Mouse (Mus musculus) kidney, embryonic 16.5 days (tissue): ENCODE results near the gene Tax1bp1. TPM values are rescaled to one million over a fixed set of nuclear protein-coding genes. Genes with fewer than 3 reads are reported as not detected.

ENCODE experiments used
- ATAC-seq: fragments of 200-750 bp; cut with Nextera tagmentation; 2 replicates; pipeline ENCODE4 v1.8.0; 2017; ENCODE audit warnings: moderate TSS enrichment; ENCODE audit not compliant: low FRiP score, low TSS enrichment
- H3K27ac ChIP-seq: fragments of 300-500 bp; sonication (generic); 2 replicates; pipeline ENCODE4 v1.5.1; 2014; ENCODE audit warnings: low read length
- H3K27me3 ChIP-seq: fragments of 300-500 bp; sonication (generic); 2 replicates; pipeline ENCODE4 v1.6.1; 2014; ENCODE audit warnings: low read length, control low read depth, mixed read lengths; ENCODE audit not compliant: insufficient read depth
- H3K36me3 ChIP-seq: fragments of 300-500 bp; sonication (generic); 2 replicates; pipeline ENCODE4 v1.6.1; 2014; ENCODE audit warnings: low read length, control low read depth, mixed read lengths; ENCODE audit not compliant: insufficient read depth
- H3K4me1 ChIP-seq: fragments of 300-500 bp; sonication (generic); 2 replicates; pipeline ENCODE4 v1.6.1; 2014; ENCODE audit warnings: low read length, control low read depth, mixed read lengths; ENCODE audit not compliant: insufficient read depth
- H3K4me2 ChIP-seq: fragments of 300-500 bp; sonication (generic); replicated peaks from 2 replicates; pipeline ENCODE4 v1.6.1; 2014; ENCODE audit warnings: low read depth, low read length
- H3K4me3 ChIP-seq: fragments of 300-500 bp; sonication (generic); 2 replicates; pipeline ENCODE4 v1.5.1; 2014; ENCODE audit warnings: mild to moderate bottlenecking, low read length
- H3K9ac ChIP-seq: fragments of 300-500 bp; sonication (generic); replicated peaks from 2 replicates; pipeline ENCODE4 v1.6.1; 2014; ENCODE audit warnings: low read length
- H3K9me3 ChIP-seq: fragments of 300-500 bp; sonication (generic); 2 replicates; pipeline ENCODE4 v1.6.1; 2016; ENCODE audit warnings: low read length, control low read depth
- WGBS: fragments of 180-500 bp; shearing (Covaris S2); extraction: QIAGEN DNeasy Blood & Tissue Kit; methylation state at CpG from one replicate; pipeline ENCODE4 v1.1.7; 2014; 5-methylcytosine and 5-hydroxymethylcytosine counted together
- polyA plus RNA-seq: library from polyadenylated mRNA; unstranded; fragments of >200 nt; fragmentation: Nextera tagmentation; extraction: Ambion mirVana; gene quantifications from 2 replicates; pipeline ENCODE4 v1.2.1, GENCODE M21; 2015

The Tax1bp1 gene
- polyA plus RNA-seq, 1 experiment from 2014 or later = 135 TPM

- H3K27me3 ChIP-seq = no peaks in the 10 kb centered on the region
- 44% methylated on average over 8 of the region's 8 CpGs for WGBS
- H3K4me2 ChIP-seq = no peak overlapping the region
- peaks cover 10% of the 10 kb centered on the region; the same call in 1 of the 2 replicates for H3K4me1 ChIP-seq
- ATAC-seq = no peak
- no peak overlapping the region for H3K9ac ChIP-seq
- no peaks in the 10 kb centered on the region for H3K9me3 ChIP-seq
- no peaks in the 10 kb centered on the region for H3K36me3 ChIP-seq
- H3K4me3 ChIP-seq = no peak overlapping the region
- H3K27ac ChIP-seq = no peak overlapping the region
These were observed 33.0 kb upstream of the Tax1bp1 start for GRCm38 (mm10) chr6:52680458-52681032.

- no peaks in the 10 kb centered on the region for H3K9me3 ChIP-seq
- H3K4me1 ChIP-seq = 0 out of 2 replicates have a peak, but pooled peaks cover 5% of the 10 kb centered on the region
- no peaks in the 10 kb centered on the region for H3K36me3 ChIP-seq
- 62% methylated on average over 6 of the region's 6 CpGs for WGBS
- no peak overlapping the region for H3K9ac ChIP-seq
- no peaks in the 10 kb centered on the region for H3K27me3 ChIP-seq
- H3K4me2 ChIP-seq = no peak overlapping the region
- H3K4me3 ChIP-seq = no peak overlapping the region
- no peak overlapping the region for H3K27ac ChIP-seq
- ATAC-seq = no peak
These were observed 31.6 kb upstream of the Tax1bp1 start for GRCm38 (mm10) chr6:52681847-52682485.

GRCm38 (mm10) chr6:52682607-52683006 lies 30.9 kb upstream of the Tax1bp1 start:
- no peak overlapping the region for H3K4me3 ChIP-seq
- no peaks in the 10 kb centered on the region for H3K36me3 ChIP-seq
- no peak for ATAC-seq
- H3K27ac ChIP-seq = no peak overlapping the region
- H3K4me2 ChIP-seq = no peak overlapping the region
- H3K4me1 ChIP-seq = 0 out of 2 replicates have a peak, but pooled peaks cover 5% of the 10 kb centered on the region
- WGBS = 88% methylated on average over 3 of the region's 3 CpGs
- H3K9me3 ChIP-seq = no peaks in the 10 kb centered on the region
- H3K9ac ChIP-seq = no peak overlapping the region
- H3K27me3 ChIP-seq = no peaks in the 10 kb centered on the region

GRCm38 (mm10) chr6:52686901-52687500 lies 26.5 kb upstream of the Tax1bp1 start:
- ATAC-seq = no peak
- WGBS = 72% methylated on average over 5 of the region's 5 CpGs
- peaks cover 3% of the 10 kb centered on the region; the same call in 1 of the 2 replicates for H3K9me3 ChIP-seq

GRCm38 (mm10) chr6:52690365-52690764 lies 23.2 kb upstream of the Tax1bp1 start:
- Histone ChIP-seq H3K27ac (no peak overlapping the region), H3K4me3 (no peak overlapping the region), H3K4me1 (no peaks in the 10 kb centered on the region), H3K27me3 (no peaks in the 10 kb centered on the region), H3K36me3 (no peaks in the 10 kb centered on the region), H3K9ac (no peak overlapping the region), H3K9me3 (peaks cover 3% of the 10 kb centered on the region; the same call in 1 of the 2 replicates), H3K4me2 (no peak overlapping the region)
- ATAC-seq = no peak
- WGBS = 88% methylated on average over 3 of the region's 3 CpGs

More at GRCm38 (mm10) chr6:52686901-52687500, 26.5 kb upstream of the Tax1bp1 start:
- Histone ChIP-seq H3K4me1 (no peaks in the 10 kb centered on the region), H3K27ac (no peak overlapping the region), H3K4me3 (no peak overlapping the region), H3K36me3 (no peaks in the 10 kb centered on the region), H3K4me2 (no peak overlapping the region), H3K9ac (no peak overlapping the region), H3K27me3 (no peaks in the 10 kb centered on the region)

GRCm38 (mm10) chr6:52691800-52692199 lies 21.7 kb upstream of the Tax1bp1 start:
- no peak for ATAC-seq
- Histone ChIP-seq H3K9me3 (peaks cover 3% of the 10 kb centered on the region; the same call in 1 of the 2 replicates), H3K4me3 (no peak overlapping the region), H3K9ac (no peak overlapping the region), H3K27me3 (no peaks in the 10 kb centered on the region), H3K4me1 (no peaks in the 10 kb centered on the region), H3K36me3 (no peaks in the 10 kb centered on the region), H3K27ac (no peak overlapping the region), H3K4me2 (no peak overlapping the region)
- 71% methylated on average over 4 of the region's 5 CpGs for WGBS

GRCm38 (mm10) chr6:52692451-52693063 lies 21.0 kb upstream of the Tax1bp1 start:
- 90% methylated on average over 6 of the region's 6 CpGs for WGBS
- no peaks in the 10 kb centered on the region for H3K36me3 ChIP-seq
- no peaks in the 10 kb centered on the region for H3K27me3 ChIP-seq
- H3K4me3 ChIP-seq = no peak overlapping the region
- peaks cover 3% of the 10 kb centered on the region; the same call in 1 of the 2 replicates for H3K9me3 ChIP-seq
- H3K4me1 ChIP-seq = no peaks in the 10 kb centered on the region
- H3K4me2 ChIP-seq = no peak overlapping the region
- H3K27ac ChIP-seq = no peak overlapping the region
- no peak overlapping the region for H3K9ac ChIP-seq
- ATAC-seq = no peak

GRCm38 (mm10) chr6:52697964-52698535 lies 15.5 kb upstream of the Tax1bp1 start:
- H3K27me3 ChIP-seq = no peaks in the 10 kb centered on the region
- no peak for ATAC-seq
- H3K36me3 ChIP-seq = no peaks in the 10 kb centered on the region
- no peak overlapping the region for H3K27ac ChIP-seq
- H3K9me3 ChIP-seq = no peaks in the 10 kb centered on the region
- no peak overlapping the region for H3K9ac ChIP-seq
- no peak overlapping the region for H3K4me3 ChIP-seq
- H3K4me1 ChIP-seq = no peaks in the 10 kb centered on the region
- no peak overlapping the region for H3K4me2 ChIP-seq
- 62% methylated on average over 4 of the region's 4 CpGs for WGBS

GRCm38 (mm10) chr6:52699050-52699449 lies 14.5 kb upstream of the Tax1bp1 start:
- Histone ChIP-seq H3K9ac (no peak overlapping the region), H3K27ac (no peak overlapping the region), H3K4me2 (no peak overlapping the region), H3K4me3 (no peak overlapping the region), H3K36me3 (no peaks in the 10 kb centered on the region), H3K9me3 (no peaks in the 10 kb centered on the region), H3K27me3 (no peaks in the 10 kb centered on the region), H3K4me1 (no peaks in the 10 kb centered on the region)
- no peak for ATAC-seq
- WGBS = 78% methylated on average over 1 of the region's 1 CpGs
